Mouse (Mus musculus) embryo, embryonic 10 days (tissue): ENCODE measurements at regions not wholly inside any gene's neighbourhood (a gene's known extent, or its start where the extent isn't known, plus 50 kb on each side); places are given as distances from the start of the nearest gene placed in this dataset.

ENCODE experiments used
- DNase-seq: peaks from one replicate; pipeline ENCODE4 v3.0.0-alpha.2; 2015; ENCODE audit warnings: low spot score

GRCm38 (mm10) chr6:104038853-104039252 lies 453.7 kb upstream of the Cntn6 start:
- DNase-seq, result no peak

- no peak for DNase-seq
Observed at GRCm38 (mm10) chr6:104040450-104040849, 452.1 kb upstream of the Cntn6 start.

GRCm38 (mm10) chr6:104055996-104056395 lies 436.6 kb upstream of the Cntn6 start:
- DNase-seq, result no peak

- DNase-seq, result no peak
Observed at GRCm38 (mm10) chr6:104061692-104062263, 430.8 kb upstream of the Cntn6 start.

GRCm38 (mm10) chr6:104080581-104080980 lies 412.0 kb upstream of the Cntn6 start:
- no peak for DNase-seq

- no peak for DNase-seq
Observed at GRCm38 (mm10) chr6:104082242-104082641, 410.3 kb upstream of the Cntn6 start.

GRCm38 (mm10) chr6:104108386-104108785 lies 384.2 kb upstream of the Cntn6 start:
- DNase-seq, result no peak
